Mouse (Mus musculus): ENCODE results near the gene Usp35.

Usp35 gene

GRCm38 (mm10) chr7:97314646-97315045 lies 17.2 kb downstream of the Usp35 start:
- DNase-seq (ENCODE audit: low read depth, low spot score): no peak

- no peak for DNase-seq (ENCODE audit: low read depth, low spot score)
Observed at GRCm38 (mm10) chr7:97313364-97313995, 18.3 kb downstream of the Usp35 start.

GRCm38 (mm10) chr7:97312856-97313255 lies 19.0 kb downstream of the Usp35 start:
- DNase-seq (ENCODE audit: low read depth, low spot score): no peak

- DNase-seq (ENCODE audit: low read depth, low spot score): no peak
Observed at GRCm38 (mm10) chr7:97312196-97312595, 19.6 kb downstream of the Usp35 start.

- DNase-seq (ENCODE audit: low read depth, low spot score): no peak
Observed at GRCm38 (mm10) chr7:97311620-97312019, 20.2 kb downstream of the Usp35 start.

GRCm38 (mm10) chr7:97310341-97310635 lies 21.5 kb downstream of the Usp35 start:
- no peak for DNase-seq (ENCODE audit: low read depth, low spot score)

GRCm38 (mm10) chr7:97309461-97310340 lies 22.1 kb downstream of the Usp35 start:
- no peak for DNase-seq (ENCODE audit: low read depth, low spot score)

- no peak for DNase-seq (ENCODE audit: low read depth, low spot score)
Observed at GRCm38 (mm10) chr7:97307546-97307945, 24.3 kb downstream of the Usp35 start.

GRCm38 (mm10) chr7:97306813-97307212 lies 25.0 kb downstream of the Usp35 start:
- DNase-seq (ENCODE audit: low read depth, low spot score): no peak

- no peak for DNase-seq (ENCODE audit: low read depth, low spot score)
Observed at GRCm38 (mm10) chr7:97305206-97305605, 26.6 kb downstream of the Usp35 start.

GRCm38 (mm10) chr7:97304471-97304870 lies 27.3 kb downstream of the Usp35 start:
- DNase-seq (ENCODE audit: low read depth, low spot score): no peak

- DNase-seq (ENCODE audit: low read depth, low spot score): no peak
Observed at GRCm38 (mm10) chr7:97303614-97304013, 28.2 kb downstream of the Usp35 start.

- DNase-seq (ENCODE audit: low read depth, low spot score): no peak
Observed at GRCm38 (mm10) chr7:97302876-97303275, 28.9 kb downstream of the Usp35 start.

GRCm38 (mm10) chr7:97302261-97302660 lies 29.6 kb downstream of the Usp35 start:
- no peak for DNase-seq (ENCODE audit: low read depth, low spot score)

- no peak for DNase-seq (ENCODE audit: low read depth, low spot score)
Observed at GRCm38 (mm10) chr7:97301321-97301720, 30.5 kb downstream of the Usp35 start.

GRCm38 (mm10) chr7:97300914-97301313 lies 30.9 kb downstream of the Usp35 start:
- no peak for DNase-seq (ENCODE audit: low read depth, low spot score)

- DNase-seq (ENCODE audit: low read depth, low spot score): no peak
Observed at GRCm38 (mm10) chr7:97298943-97299342, 32.9 kb downstream of the Usp35 start.

- DNase-seq (ENCODE audit: low read depth, low spot score): no peak
Observed at GRCm38 (mm10) chr7:97298279-97298678, 33.5 kb downstream of the Usp35 start.

- DNase-seq (ENCODE audit: low read depth, low spot score): peak; percentile 67
Observed at GRCm38 (mm10) chr7:97297466-97297865, 34.4 kb downstream of the Usp35 start.

GRCm38 (mm10) chr7:97296986-97297385 lies 34.8 kb downstream of the Usp35 start:
- DNase-seq (ENCODE audit: low read depth, low spot score): no peak

GRCm38 (mm10) chr7:97271068-97271467 lies 60.8 kb downstream of the Usp35 start:
- DNase-seq (ENCODE audit: low read depth, low spot score): no peak

GRCm38 (mm10) chr7:97270367-97270766 lies 61.5 kb downstream of the Usp35 start:
- no peak for DNase-seq (ENCODE audit: low read depth, low spot score)

GRCm38 (mm10) chr7:97262541-97262940 lies 69.3 kb downstream of the Usp35 start:
- DNase-seq (ENCODE audit: low read depth, low spot score): no peak
